Mouse (Mus musculus): ENCODE measurements at regions not wholly inside any gene's neighbourhood (a gene's known extent, or its start where the extent isn't known, plus 50 kb on each side); places are given as distances from the start of the nearest gene placed in this dataset.

DNA sequence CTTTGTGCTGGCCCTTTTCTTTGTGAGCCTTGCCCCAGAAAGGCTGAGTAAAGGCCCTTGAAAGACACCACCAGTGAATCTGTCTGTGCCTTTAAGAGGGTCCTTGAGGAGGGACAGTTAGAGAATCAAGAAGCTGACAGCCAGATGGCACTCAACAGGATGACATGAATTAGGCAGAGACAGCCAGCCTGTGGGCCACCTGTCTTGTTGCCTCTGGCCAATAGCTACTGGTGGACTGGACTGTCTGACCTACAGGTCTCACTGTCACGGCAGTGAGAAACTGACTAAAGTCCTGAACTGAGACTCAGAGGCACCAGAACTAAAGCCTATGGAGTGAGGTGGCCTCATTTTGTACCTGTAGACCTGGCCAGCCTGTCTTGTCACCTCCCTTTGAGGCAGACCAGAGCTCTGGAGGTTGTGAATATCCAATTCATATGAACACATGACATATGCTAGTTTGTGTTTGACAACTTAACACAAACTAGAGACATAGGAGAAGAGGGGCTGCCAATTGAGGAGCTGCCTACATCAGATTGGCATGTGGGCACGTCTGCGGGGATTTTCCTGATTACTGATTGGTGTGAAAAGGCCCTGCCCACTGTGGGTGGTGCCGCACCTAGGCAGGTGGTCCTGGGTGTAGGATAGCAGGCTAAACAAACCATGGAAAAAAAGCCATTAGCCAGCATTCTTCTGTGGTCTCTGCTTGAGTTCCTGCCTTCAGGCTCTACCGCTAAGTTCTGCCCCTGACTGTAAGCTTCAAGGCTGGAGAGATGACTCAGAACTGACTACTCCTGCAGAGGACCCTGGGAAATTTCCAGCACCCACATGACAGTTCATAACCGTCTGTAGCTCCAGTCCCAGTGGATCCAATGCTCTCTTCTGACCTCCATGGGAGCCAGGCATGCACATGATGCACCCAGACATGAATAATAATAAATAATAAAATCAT, 100.1 kb upstream of the Bod1 start:
- no peak for ATAC-seq
- H3K4me1 ChIP-seq (replicated peaks), result peaks cover 24% of the 10 kb centered on the region
- H3K9ac ChIP-seq (replicated peaks), result no peak overlapping the region
- no peaks in the 10 kb centered on the region for H3K36me3 ChIP-seq
- H3K9me3 ChIP-seq, result no peaks in the 10 kb centered on the region
- no peak overlapping the region for H3K4me2 ChIP-seq (replicated peaks)
- no peaks in the 10 kb centered on the region for H3K27me3 ChIP-seq
- 90% methylated on average over 6 of the region's 6 CpGs for WGBS
- H3K27ac ChIP-seq, result 0 out of 2 replicates have a peak overlapping the region, but pooled peaks have one; percentile 59
- no peak overlapping the region for H3K4me3 ChIP-seq (replicated peaks)

- Histone ChIP-seq H3K36me3 (no peaks in the 10 kb centered on the region), H3K27me3 (no peaks in the 10 kb centered on the region), H3K4me1 (replicated peaks) (no peaks in the 10 kb centered on the region), H3K27ac (no peak overlapping the region), H3K4me3 (replicated peaks) (no peak overlapping the region), H3K9me3 (no peaks in the 10 kb centered on the region), H3K4me2 (replicated peaks) (no peak overlapping the region), H3K9ac (replicated peaks) (no peak overlapping the region)
- ATAC-seq, result no peak
- 86% methylated on average over 8 of the region's 8 CpGs for WGBS
These were observed 94.5 kb upstream of the Cpeb4 start for GRCm38 (mm10) chr11:31777531-31777930.

GRCm38 (mm10) chr11:31778766-31779165, 93.2 kb upstream of the Cpeb4 start:
- ATAC-seq, result no peak
- Histone ChIP-seq H3K4me1 (replicated peaks) (no peaks in the 10 kb centered on the region), H3K4me2 (replicated peaks) (no peak overlapping the region), H3K9me3 (peaks cover 3% of the 10 kb centered on the region; the same call in 1 of the 2 replicates), H3K36me3 (no peaks in the 10 kb centered on the region), H3K27ac (no peak overlapping the region), H3K4me3 (replicated peaks) (no peak overlapping the region), H3K27me3 (no peaks in the 10 kb centered on the region), H3K9ac (replicated peaks) (no peak overlapping the region)
- 85% methylated on average over 4 of the region's 4 CpGs for WGBS

DNA sequence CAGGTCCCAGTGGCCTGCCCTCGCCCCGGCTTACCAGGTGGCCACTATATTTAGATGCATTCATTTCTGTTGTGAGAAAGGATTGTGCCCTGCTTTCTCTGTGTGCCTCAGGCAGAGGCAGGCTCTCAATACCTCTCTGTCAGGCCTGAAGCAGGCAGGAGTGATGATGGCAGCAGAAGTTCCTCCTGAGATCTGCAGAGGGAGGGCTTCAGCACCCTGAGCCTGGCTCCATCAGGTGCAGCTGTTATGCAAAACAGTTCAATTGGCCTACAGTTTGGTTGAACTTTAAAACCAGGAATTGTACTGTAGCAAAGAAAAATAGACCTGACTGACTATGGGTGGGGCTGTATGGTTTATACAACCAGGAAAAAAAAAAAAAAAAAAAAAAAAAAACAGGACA, 92.7 kb upstream of the Cpeb4 start:
- no peak for ATAC-seq
- Histone ChIP-seq H3K27me3 (no peaks in the 10 kb centered on the region), H3K4me3 (replicated peaks) (no peak overlapping the region), H3K27ac (no peak overlapping the region), H3K9ac (replicated peaks) (no peak overlapping the region), H3K9me3 (peaks cover 3% of the 10 kb centered on the region; the same call in 1 of the 2 replicates), H3K4me1 (replicated peaks) (no peaks in the 10 kb centered on the region), H3K36me3 (no peaks in the 10 kb centered on the region), H3K4me2 (replicated peaks) (no peak overlapping the region)
- 87% methylated on average over 2 of the region's 2 CpGs for WGBS

GRCm38 (mm10) chr11:31780969-31781368, 91.0 kb upstream of the Cpeb4 start:
- no peaks in the 10 kb centered on the region for H3K27me3 ChIP-seq
- no peak overlapping the region for H3K27ac ChIP-seq
- 86% methylated on average over 6 of the region's 6 CpGs for WGBS
- H3K4me2 ChIP-seq (replicated peaks), result no peak overlapping the region
- H3K9ac ChIP-seq (replicated peaks), result no peak overlapping the region
- no peaks in the 10 kb centered on the region for H3K36me3 ChIP-seq
- no peak overlapping the region for H3K4me3 ChIP-seq (replicated peaks)
- H3K9me3 ChIP-seq, result peaks cover 3% of the 10 kb centered on the region; the same call in 1 of the 2 replicates
- ATAC-seq, result no peak
- no peaks in the 10 kb centered on the region for H3K4me1 ChIP-seq (replicated peaks)

- Histone ChIP-seq H3K27me3 (no peaks in the 10 kb centered on the region), H3K9me3 (peaks cover 3% of the 10 kb centered on the region; the same call in 1 of the 2 replicates), H3K4me1 (replicated peaks) (no peaks in the 10 kb centered on the region), H3K9ac (replicated peaks) (no peak overlapping the region), H3K36me3 (no peaks in the 10 kb centered on the region), H3K27ac (no peak overlapping the region), H3K4me2 (replicated peaks) (no peak overlapping the region), H3K4me3 (replicated peaks) (no peak overlapping the region)
- 85% methylated on average over 6 of the region's 6 CpGs for WGBS
- ATAC-seq, result no peak
These were observed 90.4 kb upstream of the Cpeb4 start for GRCm38 (mm10) chr11:31781605-31782004.

DNA sequence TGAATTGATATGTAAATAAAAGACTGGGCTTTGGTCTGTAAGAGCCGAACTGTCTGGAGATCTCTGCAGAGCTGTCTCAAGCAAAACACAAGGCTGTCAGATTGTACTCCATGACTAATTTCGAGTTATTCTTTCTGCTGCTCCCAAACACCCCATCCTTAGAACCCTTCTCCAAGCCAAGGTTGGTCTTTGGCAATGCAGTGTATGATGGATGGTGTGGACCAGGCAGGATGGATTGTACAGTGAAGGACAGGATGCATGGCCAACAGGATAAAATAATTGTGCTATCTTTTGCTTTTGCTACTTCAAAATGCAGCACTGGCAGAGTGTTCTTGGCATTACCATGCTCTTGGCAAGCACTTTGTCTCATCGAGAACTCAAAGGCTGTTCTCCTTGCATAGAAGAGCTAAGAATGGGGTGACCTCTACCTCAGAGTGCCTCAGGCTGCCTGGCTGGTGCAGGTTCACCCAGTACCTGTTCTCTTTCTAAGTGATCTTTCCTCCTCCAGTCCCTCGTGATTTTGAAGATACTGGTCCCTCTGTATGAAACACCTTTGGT, 88.4 kb upstream of the Cpeb4 start:
- H3K27ac ChIP-seq, result no peak overlapping the region
- H3K4me1 ChIP-seq (replicated peaks), result no peaks in the 10 kb centered on the region
- no peak overlapping the region for H3K4me3 ChIP-seq (replicated peaks)
- H3K4me2 ChIP-seq (replicated peaks), result no peak overlapping the region
- no peaks in the 10 kb centered on the region for H3K27me3 ChIP-seq
- no peaks in the 10 kb centered on the region for H3K36me3 ChIP-seq
- no peak overlapping the region for H3K9ac ChIP-seq (replicated peaks)
- no peak for ATAC-seq
- WGBS, result 82% methylated on average over 4 of the region's 4 CpGs
- peaks cover 3% of the 10 kb centered on the region; the same call in 1 of the 2 replicates for H3K9me3 ChIP-seq

GRCm38 (mm10) chr11:31784332-31784901, 87.6 kb upstream of the Cpeb4 start:
- no peaks in the 10 kb centered on the region for H3K36me3 ChIP-seq
- H3K4me1 ChIP-seq (replicated peaks), result no peaks in the 10 kb centered on the region
- no peak overlapping the region for H3K9ac ChIP-seq (replicated peaks)
- no peak for ATAC-seq
- H3K4me3 ChIP-seq (replicated peaks), result no peak overlapping the region
- H3K27ac ChIP-seq, result no peak overlapping the region
- H3K4me2 ChIP-seq (replicated peaks), result no peak overlapping the region
- WGBS, result 91% methylated on average over 6 of the region's 6 CpGs
- H3K27me3 ChIP-seq, result no peaks in the 10 kb centered on the region
- H3K9me3 ChIP-seq, result peaks cover 3% of the 10 kb centered on the region; the same call in 1 of the 2 replicates

DNA sequence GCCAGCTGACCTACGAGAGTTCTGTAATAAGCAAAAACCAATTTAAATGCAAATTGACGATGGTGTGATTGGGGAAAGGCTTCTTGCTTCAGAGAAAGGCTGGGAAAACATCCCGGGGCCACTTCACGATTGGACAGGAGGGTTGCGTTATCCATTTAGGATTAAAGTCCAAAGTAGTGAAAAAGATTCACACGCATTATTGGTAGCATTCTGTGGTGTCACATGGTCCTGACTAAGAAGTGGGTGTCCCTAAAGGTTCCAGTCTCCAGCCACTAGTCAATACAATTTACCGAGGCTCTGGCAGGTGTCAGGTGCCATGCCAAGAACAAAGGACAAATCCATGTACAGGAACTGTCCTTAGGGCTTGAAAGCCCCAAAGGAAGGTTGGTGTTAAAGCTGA, 86.9 kb upstream of the Cpeb4 start:
- Histone ChIP-seq H3K27me3 (no peaks in the 10 kb centered on the region), H3K4me3 (replicated peaks) (no peak overlapping the region), H3K4me1 (replicated peaks) (no peaks in the 10 kb centered on the region), H3K4me2 (replicated peaks) (no peak overlapping the region), H3K9me3 (peaks cover 3% of the 10 kb centered on the region; the same call in 1 of the 2 replicates), H3K9ac (replicated peaks) (no peak overlapping the region), H3K27ac (no peak overlapping the region), H3K36me3 (no peaks in the 10 kb centered on the region)
- WGBS, result 65% methylated on average over 7 of the region's 7 CpGs
- ATAC-seq, result no peak

DNA sequence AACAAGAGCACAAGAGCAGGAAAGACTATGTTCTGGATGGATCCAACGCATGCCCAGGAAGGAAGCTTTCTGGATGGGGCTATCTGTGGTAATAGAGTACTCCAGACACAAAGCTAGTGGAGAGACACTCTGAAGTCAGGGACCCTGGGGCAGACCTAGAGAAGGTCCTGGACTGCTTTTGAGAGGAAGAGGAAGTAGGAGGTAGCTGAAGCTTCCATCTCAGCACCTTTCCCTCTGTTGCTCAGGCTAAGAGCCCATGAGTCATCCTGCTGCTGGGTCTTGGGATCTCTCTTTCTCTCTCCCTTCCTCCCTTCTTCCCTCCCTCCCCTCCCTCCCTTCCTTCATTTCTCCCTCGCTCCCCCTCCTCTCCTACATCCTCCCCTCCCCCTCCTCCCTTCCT, 84.6 kb upstream of the Cpeb4 start:
- H3K9ac ChIP-seq (replicated peaks), result no peak overlapping the region
- ATAC-seq, result no peak
- WGBS, result 81% methylated on average over 2 of the region's 2 CpGs
- H3K9me3 ChIP-seq, result peaks cover 3% of the 10 kb centered on the region; the same call in 1 of the 2 replicates
- H3K4me2 ChIP-seq (replicated peaks), result no peak overlapping the region
- H3K27ac ChIP-seq, result no peak overlapping the region
- H3K4me1 ChIP-seq (replicated peaks), result no peaks in the 10 kb centered on the region
- no peaks in the 10 kb centered on the region for H3K36me3 ChIP-seq
- no peaks in the 10 kb centered on the region for H3K27me3 ChIP-seq
- H3K4me3 ChIP-seq (replicated peaks), result no peak overlapping the region

DNA sequence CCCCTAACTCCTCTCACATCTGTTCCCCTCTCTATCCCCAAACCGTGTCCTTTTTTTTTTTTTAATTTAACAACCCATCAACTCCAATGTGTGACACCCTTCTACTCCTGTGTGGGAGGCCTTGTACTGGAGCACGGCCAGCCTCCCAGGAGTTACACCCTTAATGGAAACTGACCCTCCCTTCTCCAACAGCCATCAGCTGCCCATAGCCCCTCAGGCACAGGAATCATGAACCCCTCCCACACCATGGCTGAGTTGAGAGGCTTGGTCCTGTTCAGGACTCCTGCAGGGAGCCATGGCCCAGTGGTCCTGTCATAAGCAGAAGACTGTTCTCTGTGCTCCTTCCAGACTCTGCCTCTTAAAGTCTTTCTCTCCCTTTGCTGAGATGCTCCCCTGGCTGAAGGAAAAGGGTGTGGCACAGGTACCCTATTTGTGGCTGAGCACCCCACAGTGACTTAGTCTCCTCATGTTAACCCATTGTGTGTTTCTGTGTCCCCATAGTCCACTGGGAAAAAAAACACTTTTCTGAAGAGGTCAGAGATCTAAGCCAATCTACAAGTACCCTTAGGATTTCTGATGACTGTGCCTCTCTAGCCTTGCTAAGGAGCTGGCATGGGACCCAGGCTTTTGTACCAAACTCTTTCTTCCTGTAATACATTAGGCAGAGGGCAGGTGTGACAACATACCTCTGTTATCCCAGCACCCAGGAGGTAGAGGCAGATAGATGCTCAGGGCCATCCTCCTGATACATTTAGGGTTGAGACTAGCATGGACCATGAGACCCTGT, 83.9 kb upstream of the Cpeb4 start:
- 76% methylated on average over 2 of the region's 2 CpGs for WGBS
- no peak overlapping the region for H3K4me2 ChIP-seq (replicated peaks)
- H3K27ac ChIP-seq, result no peak overlapping the region
- no peak overlapping the region for H3K4me3 ChIP-seq (replicated peaks)
- H3K36me3 ChIP-seq, result no peaks in the 10 kb centered on the region
- no peak overlapping the region for H3K9ac ChIP-seq (replicated peaks)
- no peak for ATAC-seq
- no peaks in the 10 kb centered on the region for H3K4me1 ChIP-seq (replicated peaks)
- H3K9me3 ChIP-seq, result peaks cover under 1% of the 10 kb centered on the region; the same call in 1 of the 2 replicates
- H3K27me3 ChIP-seq, result no peaks in the 10 kb centered on the region
